Mouse (Mus musculus) CD4-positive, CD25-positive, alpha-beta regulatory T cell, adult 4 months (primary cell): ENCODE results near the gene Kctd12. TPM values are rescaled to one million over a fixed set of nuclear protein-coding genes. Genes with fewer than 3 reads are reported as not detected.

Source experiments
- ATAC-seq: one replicate; pipeline ENCODE4 v1.8.0; 2017
- polyA plus RNA-seq, 2 experiments: library from polyadenylated mRNA; unstranded; fragments of 100-300 nt; shearing (Covaris generic); gene quantifications; one replicate each; pipeline ENCODE4 v1.2.1; 2017

Kctd12 gene
- polyA plus RNA-seq, 2 experiments from 2014 or later = 1.0 to 1.6 TPM

- ATAC-seq = no peak
These were observed 28.9 kb downstream of the Kctd12 start for GRCm38 (mm10) chr14:102953511-102953910.

- ATAC-seq = no peak
These were observed 30.5 kb downstream of the Kctd12 start for GRCm38 (mm10) chr14:102951974-102952373.

GRCm38 (mm10) chr14:102947796-102948195 is 34.6 kb downstream of the Kctd12 start:
- ATAC-seq = no peak

- ATAC-seq = no peak
These were observed 40.1 kb downstream of the Kctd12 start for GRCm38 (mm10) chr14:102942222-102942843.

GRCm38 (mm10) chr14:102934878-102935277 is 47.6 kb downstream of the Kctd12 start:
- no peak for ATAC-seq

- no peak for ATAC-seq
These were observed 51.5 kb downstream of the Kctd12 start for GRCm38 (mm10) chr14:102930933-102931332.

- no peak for ATAC-seq
These were observed 52.9 kb downstream of the Kctd12 start for GRCm38 (mm10) chr14:102929545-102929944.

- no peak for ATAC-seq
These were observed 54.5 kb downstream of the Kctd12 start for GRCm38 (mm10) chr14:102927847-102928466.

Other genes with a start within 250 kb of the Kctd12 start
- under 1 TPM; 0.16 to 0.23 TPM for gene Acod1, start 64.3 kb upstream of the Kctd12 start, polyA plus RNA-seq
- 10 to 100 TPM; 16.4 to 19.2 TPM for gene Cln5, start 87.6 kb upstream of the Kctd12 start, polyA plus RNA-seq
- gene Fbxl3, start 116.9 kb upstream of the Kctd12 start, polyA plus RNA-seq = 10 to 100 TPM; 29.5 to 34.3 TPM